Mouse (Mus musculus) megakaryocyte-erythroid progenitor cell, adult 5-6 weeks (primary cell): ENCODE results near the gene Slc6a20b. TPM values are rescaled to one million over a fixed set of nuclear protein-coding genes. Genes with fewer than 3 reads are reported as not detected.

Experiments used
- ATAC-seq: replicated peaks from 2 replicates; pipeline ENCODE4 v1.8.0; 2016; ENCODE audit warnings: mild to moderate bottlenecking, inconsistent platforms; ENCODE audit not compliant: severe bottlenecking, poor library complexity, low FRiP score, low TSS enrichment
- total RNA-seq, 2 experiments: library from RNA; stranded (forward) in 1 of 2; stranded (reverse) in 1 of 2; fragments of 200-1000, 215-1000 nt in 1 of 2; fragments of >200 nt in 1 of 2; fragmentation: Nextera tagmentation in 1 of 2; gene quantifications; 2 replicates each; pipeline ENCODE4 v1.2.3; 2014 to 2017

Slc6a20b gene
- total RNA-seq, 2 experiments from 2014 or later = 0.38 to 0.46 TPM

DNA sequence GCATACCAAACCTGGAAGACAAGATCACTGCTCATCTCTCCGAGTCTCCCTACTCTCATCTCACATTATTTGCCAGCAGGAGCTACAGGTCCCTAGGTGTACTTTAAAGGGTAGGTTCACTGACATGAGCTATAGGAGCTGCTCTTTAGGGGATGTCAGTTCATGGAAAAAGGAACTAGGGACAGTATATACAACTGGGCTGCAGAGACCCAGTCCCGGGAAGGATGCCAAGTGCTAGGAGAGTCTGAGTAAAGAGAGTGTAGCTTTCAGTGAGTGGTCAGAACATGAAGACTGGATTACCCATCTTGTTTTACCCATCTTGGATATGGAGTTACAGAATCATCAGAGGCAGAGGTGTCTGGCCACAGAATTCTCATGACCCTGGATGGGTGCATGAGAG is 35.0 kb downstream of the Slc6a20b start:
- ATAC-seq = no peak

DNA sequence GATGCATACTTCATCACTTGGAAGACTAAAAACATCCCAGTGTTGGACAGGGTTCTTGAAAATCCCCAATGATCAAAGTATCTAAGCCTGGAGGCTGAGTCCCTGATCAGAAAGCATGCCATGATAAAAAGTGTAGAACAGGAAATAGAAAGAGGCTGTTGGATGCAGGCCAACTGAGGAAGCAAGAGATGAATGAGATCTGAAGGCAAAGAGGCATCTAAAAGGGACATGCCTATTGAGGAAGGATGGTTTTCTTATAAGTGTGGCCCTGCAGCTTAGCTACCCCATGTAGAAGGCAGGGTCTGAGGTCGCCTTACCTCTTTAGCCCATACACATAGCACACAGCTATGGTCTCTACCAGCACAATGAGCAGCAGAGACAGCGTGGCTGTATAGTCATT is 35.5 kb downstream of the Slc6a20b start:
- no peak for ATAC-seq

DNA sequence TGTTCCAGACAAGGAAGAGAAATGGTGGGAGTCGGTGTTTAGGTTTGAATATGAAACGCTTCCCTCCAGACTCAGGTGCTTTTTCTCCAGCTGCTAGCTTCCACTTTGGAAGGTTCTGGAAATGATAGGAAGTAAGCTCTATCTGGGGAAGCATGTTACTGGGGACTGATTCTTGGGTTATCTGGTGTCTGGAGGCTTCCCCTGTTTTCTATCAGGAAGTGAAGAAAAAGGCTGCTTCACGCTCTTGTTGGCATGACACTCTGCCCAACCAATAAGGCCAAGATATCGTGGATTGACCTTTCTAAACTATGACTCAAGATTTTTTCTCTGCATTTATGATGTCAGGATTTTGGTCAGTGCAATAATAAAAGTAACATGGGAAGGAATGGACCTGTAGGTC is 37.2 kb downstream of the Slc6a20b start:
- no peak for ATAC-seq

GRCm38 (mm10) chr9:123589240-123589910 is 43.0 kb downstream of the Slc6a20b start:
- peak; percentile 49; the same call in 1 of the 2 replicates for ATAC-seq

DNA sequence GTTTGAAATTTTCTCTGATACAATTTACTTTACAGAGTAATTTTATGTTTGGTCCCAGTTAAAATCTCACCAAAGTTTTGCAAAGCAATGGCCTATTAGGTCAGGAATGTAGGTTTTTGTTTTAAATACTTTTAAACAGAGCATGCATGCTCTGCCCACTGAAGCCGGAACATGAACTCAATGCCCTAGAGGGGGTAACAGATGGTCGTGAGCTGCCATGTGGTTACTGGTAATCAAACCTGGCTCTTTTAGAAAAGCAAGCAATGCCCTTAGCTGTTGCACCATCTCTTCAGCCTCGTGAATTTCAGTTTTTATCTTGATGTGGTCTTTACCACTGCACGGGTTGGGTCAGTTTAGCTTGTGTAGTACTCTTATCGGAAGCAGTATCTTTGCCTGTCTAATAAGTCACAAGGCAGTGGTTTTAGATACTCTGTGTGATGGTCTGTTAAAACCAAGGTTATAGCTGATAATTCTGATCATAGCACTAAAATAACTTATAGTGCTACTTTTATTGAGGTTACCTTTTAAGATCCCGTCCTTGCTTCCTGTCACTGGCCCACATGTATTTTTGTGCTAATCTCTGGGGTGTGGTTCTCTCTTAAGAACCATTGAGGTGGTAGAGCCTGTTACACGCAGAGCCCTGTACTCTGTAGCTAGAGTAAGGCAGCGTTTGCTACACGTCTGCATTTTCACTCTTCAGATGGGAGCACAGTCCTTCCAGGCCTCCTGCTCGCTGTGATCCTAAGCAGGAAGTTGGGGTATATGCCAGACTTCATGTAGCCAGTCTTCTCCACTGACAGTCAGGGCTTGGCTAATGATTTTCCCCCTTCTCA is 54.8 kb downstream of the Slc6a20b start:
- peak; percentile 50 for ATAC-seq

DNA sequence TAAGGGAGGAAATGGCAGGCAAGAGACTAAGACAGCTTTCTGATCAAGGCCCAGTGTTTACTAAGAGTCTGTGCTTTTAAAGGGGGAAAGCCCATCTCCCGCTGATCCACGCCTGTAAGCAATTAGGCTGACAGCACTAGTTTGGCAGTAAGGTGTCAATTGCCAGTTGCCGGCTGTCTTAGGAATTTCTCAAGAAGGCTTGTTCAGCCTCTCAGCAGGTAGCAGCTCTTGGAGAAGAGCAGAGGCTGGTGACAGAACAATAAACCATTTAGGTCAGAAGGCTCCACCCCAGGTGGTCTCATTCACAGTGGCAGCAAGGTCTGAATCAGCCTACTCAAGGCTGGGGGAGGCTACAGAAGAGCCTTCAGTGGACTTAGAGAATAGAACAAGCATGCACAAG is 77.8 kb downstream of the Slc6a20b start:
- no peak for ATAC-seq

Other genes starting within 250 kb of the Slc6a20b start
- gene Limd1, start 153.9 kb downstream of the Slc6a20b start, total RNA-seq (2014; fragmentation: Nextera tagmentation) = 40.2 and 42.1 TPM in 2 replicates
- 24.7 and 26.4 TPM in 2 replicates for gene Limd1, start 153.9 kb downstream of the Slc6a20b start, total RNA-seq (2017)
- gene Sacm1l, start 102.8 kb downstream of the Slc6a20b start, total RNA-seq (2014; fragmentation: Nextera tagmentation) = 26.5 and 27.6 TPM in 2 replicates
- gene Sacm1l, start 102.8 kb downstream of the Slc6a20b start, total RNA-seq (2017) = 60.5 and 70.7 TPM in 2 replicates
- gene Ccr9, start 45.9 kb upstream of the Slc6a20b start, total RNA-seq (2014; fragmentation: Nextera tagmentation) = not detected in 2 replicates
- gene Ccr9, start 45.9 kb upstream of the Slc6a20b start, total RNA-seq (2017) = 0.09 TPM in 1 of 2 replicates, not detected in the other
- gene Slc6a20a, start 46.3 kb upstream of the Slc6a20b start, total RNA-seq (2014; fragmentation: Nextera tagmentation) = 4.1 and 5.6 TPM in 2 replicates
- gene Slc6a20a, start 46.3 kb upstream of the Slc6a20b start, total RNA-seq (2017) = 4.2 and 6.2 TPM in 2 replicates
- gene Lztfl1, start 85.1 kb upstream of the Slc6a20b start, total RNA-seq (2014; fragmentation: Nextera tagmentation) = 35.2 and 42.5 TPM in 2 replicates
- 28.1 and 30.4 TPM in 2 replicates for gene Lztfl1, start 85.1 kb upstream of the Slc6a20b start, total RNA-seq (2017)
- 1.1 and 1.4 TPM in 2 replicates for gene Cxcr6, start 173.9 kb upstream of the Slc6a20b start, total RNA-seq (2014; fragmentation: Nextera tagmentation)
- 0.70 TPM in 1 of 2 replicates, not detected in the other for gene Cxcr6, start 173.9 kb upstream of the Slc6a20b start, total RNA-seq (2017)
- gene Fyco1, start 219.3 kb upstream of the Slc6a20b start, total RNA-seq (2014; fragmentation: Nextera tagmentation) = 12.8 and 25.2 TPM in 2 replicates
- gene Fyco1, start 219.3 kb upstream of the Slc6a20b start, total RNA-seq (2017) = 11.9 TPM in 2 replicates
- gene Xcr1, start 229.5 kb upstream of the Slc6a20b start, total RNA-seq (2014; fragmentation: Nextera tagmentation) = not detected in 2 replicates
- gene Xcr1, start 229.5 kb upstream of the Slc6a20b start, total RNA-seq (2017) = 0.23 TPM in 1 of 2 replicates, not detected in the other